Mouse (Mus musculus): ENCODE results near the gene Abl1.

GRCm38 (mm10) chr2:31741728-31742127 lies 53.6 kb downstream of the Abl1 start:
- peak; percentile 26 for TF ChIP-seq CTCF (IDR thresholded peaks at IDR 0.05)
- no peak for TF ChIP-seq POLR2A (IDR thresholded peaks at IDR 0.05; ENCODE audit: insufficient read depth, low read depth, low read length)
- no peak for TF ChIP-seq EP300 (IDR thresholded peaks at IDR 0.05; ENCODE audit: insufficient read depth, low read depth, low read length)
